Mouse (Mus musculus) heart, adult 2 months (tissue): Measurements from ENCODE around the gene B9d2.

Experiments used
- CTCF ChIP-seq: fragments of 200-600 bp; IDR thresholded peaks from 2 replicates; pipeline ENCODE4 v1.8.1; 2022; ENCODE audit warnings: antibody characterized with exemption, mild to moderate bottlenecking, moderate library complexity
- EP300 ChIP-seq: fragments of 200-500 bp; IDR thresholded peaks from 2 replicates; pipeline ENCODE4 v1.6.1; 2011; ENCODE audit warnings: low read depth, low read length, control low read depth; ENCODE audit not compliant: insufficient read depth
- POLR2A ChIP-seq: fragments of 200-500 bp; IDR thresholded peaks from 2 replicates; pipeline ENCODE4 v1.6.1; 2011; ENCODE audit warnings: mild to moderate bottlenecking, low read depth, low read length, control low read depth; ENCODE audit not compliant: insufficient read depth

GRCm38 (mm10) chr7:25658657-25659472, 21.7 kb upstream of the B9d2 start, which contains the start of the genes Bckdha and Exosc5:
- TF ChIP-seq CTCF, result no peak
- peak; percentile 89 for TF ChIP-seq EP300
- peak; percentile 93 for TF ChIP-seq POLR2A
